ENCODE assay signal across 11 mouse cellular contexts in the genomic region with DNA sequence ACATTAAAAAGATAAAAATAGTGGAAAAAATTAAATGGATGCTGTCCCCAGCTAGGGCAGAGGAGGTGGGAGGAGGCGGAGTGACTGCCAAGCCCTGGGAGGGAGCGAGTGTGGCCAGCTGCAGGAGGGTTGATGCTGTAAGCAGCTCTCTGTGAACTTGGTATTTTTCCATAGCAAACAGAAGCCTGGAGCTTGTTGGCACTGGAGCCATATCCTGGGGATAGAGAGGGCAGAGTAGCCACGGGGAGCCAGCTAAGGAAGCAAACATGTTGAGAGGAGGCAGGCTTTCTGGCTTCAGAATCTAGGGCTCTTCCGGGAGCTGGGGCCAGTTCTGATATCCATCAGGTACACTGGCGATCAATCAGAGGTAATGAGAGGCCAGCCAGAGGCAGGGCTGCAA.
A peak's percentile ranks its signal among the peaks of the same experiment; 100 is the strongest.
DNase-seq lines count a peak whose midpoint lies in the region; ATAC-seq lines count a peak whose summit lies in the region.
"Had no signal": no experiment of that assay in that cellular context is flagged by ENCODE, and none has a peak within 500 bp of the region (broad histone marks: within the 10 kb centered on the region; RNA-seq: fewer than 3 reads in every experiment).

No protein-coding gene starts in this region.

- peak; percentile 72 for ATAC-seq in hindbrain, embryonic 15.5 days (ENCODE audit: low FRiP score, low read depth)
- no peak for ATAC-seq in hindbrain, embryonic 12.5 days (ENCODE audit: low FRiP score)
- no peak for ATAC-seq in CD4-positive, CD25-positive, alpha-beta regulatory T cell, adult 4 months

- no peaks in the 10 kb centered on the region for H3K4me1 ChIP-seq in hindbrain, embryonic 15.5 days (replicated peaks)
- no peaks in the 10 kb centered on the region for H3K4me1 ChIP-seq in hindbrain, embryonic 12.5 days
- H3K4me1 ChIP-seq: embryonic facial prominence, embryonic 12.5 days; hindbrain, embryonic 13.5 days had no signal

- no peaks in the 10 kb centered on the region for H3K36me3 ChIP-seq in hindbrain, embryonic 15.5 days
- no peaks in the 10 kb centered on the region for H3K36me3 ChIP-seq in hindbrain, embryonic 12.5 days
- H3K36me3 ChIP-seq: embryonic facial prominence, embryonic 12.5 days; hindbrain, embryonic 13.5 days had no signal

- H3K9ac ChIP-seq in hindbrain, embryonic 15.5 days: no peak overlapping the region
- H3K9ac ChIP-seq in hindbrain, embryonic 12.5 days: no peak overlapping the region
- H3K9ac ChIP-seq: embryonic facial prominence, embryonic 12.5 days; hindbrain, embryonic 13.5 days had no signal

- no peak overlapping the region for H3K4me3 ChIP-seq in hindbrain, embryonic 15.5 days
- H3K4me3 ChIP-seq in hindbrain, embryonic 12.5 days: no peak overlapping the region
- H3K4me3 ChIP-seq: embryonic facial prominence, embryonic 12.5 days; hindbrain, embryonic 13.5 days had no signal

- 59% methylated on average over 5 of the region's 5 CpGs for WGBS in hindbrain, embryonic 15.5 days
- 71% methylated on average over 5 of the region's 5 CpGs for WGBS in hindbrain, embryonic 12.5 days

- H3K9me3 ChIP-seq in hindbrain, embryonic 15.5 days: no peaks in the 10 kb centered on the region
- no peaks in the 10 kb centered on the region for H3K9me3 ChIP-seq in hindbrain, embryonic 12.5 days (replicated peaks)
- H3K9me3 ChIP-seq: embryonic facial prominence, embryonic 12.5 days; hindbrain, embryonic 13.5 days had no signal

- DNase-seq in right cerebral cortex, adult 18-20 months: peak; percentile 48
- DNase-seq in right cerebral cortex, postnatal 4 days: no peak
- DNase-seq in cerebellum, adult 11-12 months: peak; percentile 62
- DNase-seq in kidney, postnatal 36 days: peak; percentile 35 to 43
- no peak for DNase-seq in heart, postnatal 25 days (ENCODE audit: low spot score)
- DNase-seq: thymus, postnatal 25 days had no signal

- no peaks in the 10 kb centered on the region for H3K27me3 ChIP-seq in hindbrain, embryonic 15.5 days
- no peaks in the 10 kb centered on the region for H3K27me3 ChIP-seq in hindbrain, embryonic 12.5 days
- H3K27me3 ChIP-seq: embryonic facial prominence, embryonic 12.5 days; hindbrain, embryonic 13.5 days had no signal

- intact Hi-C loops in heart, postnatal 25 days (cut with DNase I): no loop called here

- no peak overlapping the region for H3K4me2 ChIP-seq in hindbrain, embryonic 15.5 days
- no peak overlapping the region for H3K4me2 ChIP-seq in hindbrain, embryonic 12.5 days (replicated peaks)
- H3K4me2 ChIP-seq: embryonic facial prominence, embryonic 12.5 days; hindbrain, embryonic 13.5 days had no signal

- no peak overlapping the region for H3K27ac ChIP-seq in hindbrain, embryonic 15.5 days (replicated peaks)
- H3K27ac ChIP-seq in hindbrain, embryonic 12.5 days: no peak overlapping the region
- H3K27ac ChIP-seq: embryonic facial prominence, embryonic 12.5 days; hindbrain, embryonic 13.5 days had no signal

Comparison
In these comparisons a context has a peak if more than half of its experiments do, and no peak if none do; other contexts are left out.
1. DNase-seq: peak in right cerebral cortex, adult 18-20 months (single experiment), cerebellum, adult 11-12 months (single experiment) and kidney, postnatal 36 days (2 of 2); none in right cerebral cortex, postnatal 4 days (single experiment) and heart, postnatal 25 days (single experiment).